Mouse (Mus musculus) liver, postnatal 0 days (tissue): ENCODE results near the gene Uox.

ENCODE experiments used
- CTCF ChIP-seq: sonication (generic); IDR thresholded peaks from 2 replicates; pipeline ENCODE4 v1.5.1; 2016; ENCODE audit warnings: antibody characterized with exemption, low read depth
- EP300 ChIP-seq: IDR thresholded peaks from 2 replicates; pipeline ENCODE4 v1.6.1; 2016; ENCODE audit warnings: antibody characterized with exemption, low read depth, mild to moderate bottlenecking

- TF ChIP-seq EP300 (no peak), CTCF (no peak)
Measured at GRCm38 (mm10) chr3:146652431-146652830, 82.2 kb downstream of the Uox start.
